Mouse (Mus musculus) B cell, adult 2 months (primary cell): ENCODE results near the gene Sema3e.

ENCODE experiments used
- DNase-seq, 2 experiments: peaks; one replicate each; pipeline ENCODE4 v3.0.0; 2022

Gene Sema3e

DNA sequence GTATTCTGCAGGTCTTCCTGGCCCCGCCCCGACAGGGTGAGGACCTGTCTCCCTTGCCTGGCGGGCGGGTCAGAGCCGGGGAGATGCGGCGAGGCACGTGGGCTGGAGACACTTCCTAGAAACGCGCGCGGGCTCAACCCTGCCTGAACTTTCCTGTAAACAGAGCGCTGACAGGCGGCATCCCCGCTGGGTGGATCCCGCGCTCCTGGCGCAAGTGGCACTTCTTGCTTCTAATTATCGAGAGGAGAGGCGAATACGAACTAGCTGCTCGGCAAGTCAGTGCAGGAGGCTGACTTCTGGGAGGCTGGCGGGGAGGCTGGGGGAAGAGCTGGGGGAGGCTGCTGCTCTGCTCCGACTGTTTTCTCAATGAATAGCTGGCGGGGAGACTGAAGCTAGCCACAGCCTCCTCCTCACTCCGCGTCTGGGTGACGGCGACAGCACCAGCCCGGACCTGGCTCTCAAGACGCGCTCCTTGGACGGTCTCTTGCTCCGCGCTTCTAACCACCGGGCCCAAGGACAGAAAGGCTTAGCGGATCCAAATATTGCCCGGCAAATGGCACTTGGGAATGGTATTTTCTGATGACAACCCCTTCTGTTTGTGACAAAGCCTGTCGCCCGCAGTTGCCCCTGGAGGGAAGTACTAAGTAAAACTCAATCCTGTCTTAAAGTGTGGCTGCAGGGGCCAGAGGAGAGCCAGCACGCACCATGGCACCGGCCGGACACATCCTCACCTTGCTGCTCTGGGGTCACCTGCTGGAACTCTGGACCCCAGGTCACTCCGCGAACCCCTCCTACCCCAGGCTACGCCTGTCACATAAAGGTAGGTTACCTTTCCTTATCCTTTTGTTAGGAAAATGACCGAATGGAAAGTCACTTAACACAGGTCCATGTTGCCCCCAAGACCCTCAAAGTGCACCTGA, at the start of gene Sema3e:
Gene Sema3e (plus strand): TSS at position 72 of the 920 bp plus-strand sequence.
- DNase-seq, result no peak

DNA sequence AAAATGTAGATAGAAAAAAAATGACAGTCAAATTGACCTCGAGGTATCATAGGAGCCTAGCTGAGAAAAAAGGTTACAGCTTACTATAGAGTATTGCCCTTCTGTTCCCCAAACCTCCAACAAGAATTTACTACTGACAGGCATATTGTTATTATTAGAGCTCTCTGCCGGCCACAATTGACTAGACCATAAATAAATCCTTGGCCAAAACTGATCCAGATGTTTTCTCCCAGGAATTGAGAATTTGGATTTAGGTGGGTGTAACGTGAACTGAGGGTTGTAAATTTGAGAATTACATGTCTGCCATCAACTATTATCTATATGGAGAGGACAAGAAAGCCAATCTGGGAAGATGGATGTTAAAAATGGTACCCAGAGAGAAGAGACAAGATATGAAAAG, 47.5 kb upstream of the Sema3e start:
- no peak for DNase-seq

DNA sequence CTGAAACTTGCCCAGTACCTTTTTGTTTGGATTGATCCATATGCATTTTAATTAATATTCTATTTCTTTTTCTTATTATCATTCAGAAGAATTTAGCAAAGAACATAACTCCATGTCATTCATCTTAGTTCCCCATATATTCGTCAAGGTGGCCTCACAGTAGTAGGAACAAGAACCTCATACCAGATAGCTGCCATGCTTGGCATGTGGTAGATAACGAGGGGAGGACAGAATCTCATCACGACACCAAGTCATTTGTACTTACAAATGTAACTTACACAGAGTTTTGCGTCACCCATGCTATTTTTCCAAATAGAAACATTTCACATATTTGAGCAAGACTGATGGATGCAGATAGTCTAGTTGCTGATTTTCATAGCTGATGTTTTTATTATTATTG, 45.9 kb upstream of the Sema3e start:
- no peak for DNase-seq

DNA sequence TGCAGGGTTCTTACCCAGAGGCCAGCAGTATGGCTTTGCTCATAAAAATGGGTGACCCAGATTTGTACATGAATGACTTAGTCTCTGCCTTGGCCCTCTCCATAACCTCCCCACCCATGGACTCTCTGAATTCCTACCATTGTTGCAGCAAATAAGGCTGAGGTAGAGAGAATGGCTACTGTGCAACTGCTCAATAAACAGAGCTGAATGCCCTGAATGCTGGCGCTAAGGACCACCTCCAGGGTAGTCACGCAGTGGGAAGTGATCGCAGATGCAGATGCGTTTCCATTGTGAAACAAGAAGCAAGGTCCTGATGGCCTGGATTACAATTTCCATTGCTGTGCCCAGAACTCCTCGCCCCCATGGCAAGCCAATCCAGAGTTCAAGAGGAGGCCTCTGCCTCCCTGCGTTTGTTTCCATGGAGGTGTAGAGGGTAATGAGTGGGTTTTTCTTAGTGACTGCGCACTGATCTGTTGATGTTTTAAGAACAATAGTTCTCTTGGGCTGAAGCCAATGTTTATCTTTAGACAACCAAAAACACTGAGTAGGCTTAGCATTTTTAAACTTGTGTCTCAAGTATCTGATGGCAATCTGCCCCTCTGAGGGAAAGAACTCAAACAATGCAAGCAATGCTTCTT, 42.5 kb upstream of the Sema3e start:
- DNase-seq, result no peak

DNA sequence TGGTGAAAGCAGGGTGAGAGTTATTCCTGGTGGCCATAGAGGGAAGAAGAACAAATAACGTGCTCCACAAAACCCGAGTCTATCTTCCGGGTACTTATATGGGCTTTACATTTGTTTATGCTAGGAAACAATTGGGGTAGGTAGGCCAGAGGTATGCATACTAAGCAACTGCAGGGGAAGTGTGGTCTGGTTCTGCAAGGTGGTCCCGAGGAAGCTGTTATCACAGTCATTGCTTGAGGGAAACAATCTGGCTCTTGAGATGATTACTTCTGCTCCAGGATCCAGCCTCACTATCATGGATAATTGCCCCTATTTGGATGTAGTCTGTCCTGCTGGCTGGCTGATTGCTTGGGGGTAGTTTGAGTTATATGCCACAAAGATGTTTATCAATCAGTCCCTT, 41.5 kb upstream of the Sema3e start:
- DNase-seq, result no peak

GRCm38 (mm10) chr5:13985669-13986068, 39.4 kb upstream of the Sema3e start:
- no peak for DNase-seq

DNA sequence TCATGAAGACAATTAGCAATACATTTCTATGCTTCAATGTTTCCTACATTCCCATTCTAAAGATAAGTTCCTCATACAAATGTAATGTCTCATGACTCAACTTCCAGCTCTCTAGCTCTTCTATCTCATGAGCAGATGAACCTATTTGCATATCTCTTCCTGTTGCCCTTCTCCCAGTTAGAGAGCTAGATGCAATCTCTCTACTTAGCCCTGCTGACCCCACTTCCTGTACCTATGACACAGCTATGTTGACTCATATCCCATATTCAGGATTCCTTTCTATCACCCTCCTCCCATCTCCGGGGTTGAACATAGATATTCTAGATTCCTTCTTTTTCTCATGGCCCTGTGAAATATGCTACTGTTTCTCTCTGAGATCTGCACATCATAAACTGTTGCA, 38.0 kb upstream of the Sema3e start:
- DNase-seq, result no peak

DNA sequence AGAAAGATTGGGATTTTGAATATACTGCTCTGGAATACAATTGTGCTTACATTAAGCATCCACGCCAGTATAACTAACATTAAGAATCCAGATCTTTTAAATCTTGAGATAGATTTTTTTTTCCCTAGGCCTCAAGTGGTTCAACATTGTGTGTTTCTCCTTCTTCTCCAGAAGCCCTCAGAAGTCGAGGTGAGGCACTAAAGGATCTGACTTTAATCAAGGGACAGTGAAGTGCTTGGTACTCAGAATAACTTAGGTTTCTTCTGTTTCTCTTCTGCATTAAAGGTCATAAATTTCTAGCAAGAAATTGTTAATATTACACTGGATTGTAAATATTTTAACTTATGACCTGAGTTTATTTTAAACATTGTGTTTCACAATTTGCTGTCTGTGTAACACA, 37.1 kb upstream of the Sema3e start:
- no peak for DNase-seq

GRCm38 (mm10) chr5:13992734-13993396, 32.2 kb upstream of the Sema3e start:
- DNase-seq, result no peak

DNA sequence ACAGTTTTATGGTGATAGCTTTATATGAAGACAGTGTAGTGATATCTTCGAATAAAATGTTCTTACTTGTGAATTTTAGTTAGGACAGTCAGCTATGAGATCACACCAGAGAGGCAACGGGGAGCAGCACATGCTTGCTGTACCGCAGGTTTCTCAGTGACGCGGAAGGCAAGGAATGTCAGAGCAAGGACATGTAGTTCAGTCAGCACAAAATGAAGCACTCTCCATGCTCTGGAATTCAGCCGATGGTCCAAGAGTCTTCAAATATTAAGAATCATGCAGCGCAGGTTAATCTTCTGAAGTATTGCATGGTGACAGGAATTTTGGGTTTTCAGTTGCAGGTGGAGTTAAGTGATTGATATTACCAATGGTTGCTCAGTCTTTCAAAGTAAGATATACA, 3.3 kb downstream of the Sema3e start:
- no peak for DNase-seq

- DNase-seq, result no peak
Observed at GRCm38 (mm10) chr5:14030796-14031195, 5.7 kb downstream of the Sema3e start.

GRCm38 (mm10) chr5:14032056-14032455, 7.0 kb downstream of the Sema3e start:
- no peak for DNase-seq

DNA sequence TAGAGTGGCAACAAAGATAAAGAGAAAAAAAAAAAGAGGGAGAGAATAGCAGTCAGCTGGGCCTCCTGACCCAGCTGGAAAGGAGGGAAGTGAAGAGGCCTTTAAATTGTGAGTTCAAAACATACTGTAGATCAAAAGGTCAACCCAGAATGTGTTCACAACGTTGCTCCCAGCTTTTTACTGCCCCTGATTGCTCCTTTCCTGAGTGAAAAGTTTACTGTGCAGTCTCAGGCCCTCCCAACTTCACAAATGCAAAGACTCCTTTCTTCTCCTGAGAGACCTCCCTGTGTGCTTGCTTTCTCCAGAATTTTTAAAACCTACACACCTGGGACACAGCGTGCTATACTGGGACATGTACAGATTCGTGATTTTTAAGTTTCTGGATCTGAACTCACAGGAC, 8.2 kb downstream of the Sema3e start:
- DNase-seq, result no peak

GRCm38 (mm10) chr5:14038813-14039496, 13.9 kb downstream of the Sema3e start:
- no peak for DNase-seq

- no peak for DNase-seq
Observed at GRCm38 (mm10) chr5:14040208-14040607, 15.1 kb downstream of the Sema3e start.

DNA sequence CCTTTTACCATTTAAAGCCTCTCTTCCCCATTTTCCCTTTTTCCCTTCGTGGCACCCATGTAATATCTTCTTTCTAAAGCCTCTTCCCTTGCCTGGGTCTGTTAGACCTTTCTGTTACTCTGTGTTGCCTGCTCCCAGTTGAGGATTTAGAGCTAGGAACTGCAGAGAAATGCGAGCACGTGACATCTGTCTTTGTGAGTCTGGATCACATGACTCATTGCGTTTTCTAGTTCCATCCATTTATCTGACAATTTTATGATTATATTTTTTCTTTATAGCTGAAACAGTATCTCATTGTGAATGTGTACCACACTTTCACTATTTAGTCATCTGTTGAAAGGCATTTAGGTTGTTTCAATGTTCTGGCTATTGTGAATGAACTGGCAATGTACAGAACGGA, 18.0 kb downstream of the Sema3e start:
- DNase-seq, result no peak

GRCm38 (mm10) chr5:14043983-14044382, 18.9 kb downstream of the Sema3e start:
- no peak for DNase-seq

DNA sequence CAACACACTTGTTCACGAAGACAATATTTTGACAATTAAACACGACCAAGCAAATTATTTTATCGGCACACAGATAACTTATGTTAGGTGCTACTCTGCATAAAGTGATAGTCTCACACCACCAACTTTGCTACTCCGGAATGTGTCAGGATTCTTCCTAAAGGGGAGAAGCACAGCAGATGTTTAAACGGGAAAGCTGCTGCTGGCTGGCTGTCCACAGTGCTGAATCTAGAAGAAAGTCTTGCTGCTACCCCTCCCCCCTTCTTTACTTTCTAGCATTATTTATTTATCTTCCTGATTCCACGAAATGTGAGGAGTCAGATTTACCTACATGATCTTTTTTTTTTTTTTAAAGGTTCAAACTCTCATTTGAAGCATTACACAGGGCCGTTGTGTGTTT, 23.6 kb downstream of the Sema3e start:
- no peak for DNase-seq

GRCm38 (mm10) chr5:14054472-14054871, 29.4 kb downstream of the Sema3e start:
- no peak for DNase-seq

DNA sequence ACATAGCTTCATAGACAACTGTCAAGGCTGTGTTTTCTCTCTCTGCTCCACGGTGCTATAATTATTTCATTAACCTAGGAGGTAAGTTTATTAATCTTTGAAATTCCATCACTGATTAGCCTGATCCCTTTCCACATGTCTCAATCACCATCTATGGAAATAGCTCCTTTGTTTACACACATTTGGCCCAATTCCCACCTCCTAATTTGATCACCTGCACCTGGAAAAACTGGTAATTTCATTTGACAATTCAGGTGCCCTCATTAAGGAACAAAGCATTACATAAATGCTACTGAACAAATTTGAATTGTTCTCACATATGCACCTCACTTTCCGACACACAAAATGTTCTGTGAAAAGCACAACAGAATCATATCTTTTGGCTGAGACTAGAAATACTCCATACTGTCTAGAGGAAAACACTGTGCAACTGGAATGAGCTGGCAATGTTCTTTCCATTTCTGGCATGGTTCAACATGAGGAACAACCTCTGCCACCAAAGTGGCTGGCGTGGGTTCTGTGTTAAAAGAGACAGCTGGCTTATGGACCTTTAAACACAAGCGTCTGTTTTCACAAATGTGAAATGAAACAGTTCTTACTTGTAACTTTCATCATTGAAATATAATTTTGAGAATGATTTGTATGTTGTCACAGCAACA, 34.9 kb downstream of the Sema3e start:
- DNase-seq, result no peak

DNA sequence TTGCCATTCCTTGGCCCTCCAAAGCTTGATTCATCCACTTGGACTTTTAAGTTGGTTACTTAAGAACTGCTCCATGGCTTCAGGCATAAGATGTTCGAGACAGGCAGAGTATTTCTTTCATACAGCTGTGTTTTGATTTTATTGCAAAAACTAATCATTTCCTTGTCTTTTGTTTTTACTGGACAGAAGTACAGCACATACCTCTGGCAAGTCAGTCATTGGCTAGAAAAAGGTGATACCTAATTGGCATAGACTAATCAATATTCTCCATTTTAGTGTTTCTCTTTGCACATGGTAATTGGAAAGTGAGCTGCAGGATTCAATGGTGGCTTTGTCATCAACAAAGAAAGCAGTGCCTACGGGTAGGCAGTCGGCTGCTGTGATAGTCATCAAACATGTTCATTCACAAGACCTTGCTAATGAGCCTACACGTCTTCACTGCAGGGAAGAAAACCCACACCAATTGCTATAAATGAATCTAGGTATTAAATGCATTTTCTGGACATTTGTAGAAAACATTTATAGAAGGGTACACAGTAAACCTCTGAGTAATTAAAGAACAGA, 37.9 kb downstream of the Sema3e start:
- no peak for DNase-seq

GRCm38 (mm10) chr5:14073152-14073551, 48.1 kb downstream of the Sema3e start:
- DNase-seq, result no peak
